Mouse (Mus musculus) intestine, embryonic 16.5 days (tissue): ENCODE data around the gene Otogl. TPM values are rescaled to one million over a fixed set of nuclear protein-coding genes. Genes with fewer than 3 reads are reported as not detected.

Experiments
- ATAC-seq: fragments of 200-750 bp; cut with Nextera tagmentation; 2 replicates; pipeline ENCODE4 v1.8.0; 2017; ENCODE audit warnings: moderate TSS enrichment, moderate library complexity
- H3K27ac ChIP-seq: fragments of 300-500 bp; sonication (generic); 2 replicates; pipeline ENCODE4 v1.5.1; 2014; ENCODE audit warnings: mild to moderate bottlenecking, low read length
- H3K27me3 ChIP-seq: fragments of 300-500 bp; sonication (generic); replicated peaks from 2 replicates; pipeline ENCODE4 v1.6.1; 2014; ENCODE audit warnings: low read length, control low read depth, mixed read lengths; ENCODE audit not compliant: control insufficient read depth, insufficient read depth
- H3K36me3 ChIP-seq: fragments of 300-500 bp; sonication (generic); 2 replicates; pipeline ENCODE4 v1.6.1; 2014; ENCODE audit warnings: low read length, control low read depth; ENCODE audit not compliant: control insufficient read depth, insufficient read depth
- H3K4me1 ChIP-seq: fragments of 300-500 bp; sonication (generic); 2 replicates; pipeline ENCODE4 v1.6.1; 2014; ENCODE audit warnings: low read length, control low read depth, mixed read lengths; ENCODE audit not compliant: control insufficient read depth, insufficient read depth
- H3K4me2 ChIP-seq: fragments of 300-500 bp; sonication (generic); 2 replicates; pipeline ENCODE4 v1.6.1; 2014; ENCODE audit warnings: low read depth, low read length, control low read depth
- H3K4me3 ChIP-seq: fragments of 300-500 bp; sonication (generic); 2 replicates; pipeline ENCODE4 v1.5.1; 2014; ENCODE audit warnings: mild to moderate bottlenecking, low read length
- H3K9ac ChIP-seq: fragments of 300-500 bp; sonication (generic); 2 replicates; pipeline ENCODE4 v1.6.1; 2014; ENCODE audit warnings: low read depth, low read length
- H3K9me3 ChIP-seq: fragments of 300-500 bp; sonication (generic); 2 replicates; pipeline ENCODE4 v1.6.1; 2016; ENCODE audit warnings: low read length, control low read depth; ENCODE audit not compliant: control insufficient read depth
- WGBS: fragments of 180-500 bp; shearing (Covaris S2); extraction: QIAGEN DNeasy Blood & Tissue Kit; methylation state at CpG from one replicate; pipeline ENCODE4 v1.1.7; 2014; 5-methylcytosine and 5-hydroxymethylcytosine counted together
- polyA plus RNA-seq: library from polyadenylated mRNA; unstranded; fragments of >200 nt; fragmentation: Nextera tagmentation; extraction: Ambion mirVana; gene quantifications from 2 replicates; pipeline ENCODE4 v1.2.1, GENCODE M21; 2015

Otogl gene
- polyA plus RNA-seq, 1 experiment from 2014 or later = 0.02 TPM

- no peak for ATAC-seq
- H3K27me3 ChIP-seq = no peaks in the 10 kb centered on the region
- no peak overlapping the region for H3K4me2 ChIP-seq
- H3K9me3 ChIP-seq = no peaks in the 10 kb centered on the region
- no peaks in the 10 kb centered on the region for H3K36me3 ChIP-seq
- WGBS = 86% methylated on average over 5 of the region's 5 CpGs
- no peak overlapping the region for H3K9ac ChIP-seq
- no peak overlapping the region for H3K4me3 ChIP-seq
- H3K27ac ChIP-seq = no peak overlapping the region
- no peaks in the 10 kb centered on the region for H3K4me1 ChIP-seq
Observed at GRCm38 (mm10) chr10:107739815-107740214, 172.1 kb downstream of the Otogl start.

- WGBS = 82% methylated on average over 6 of the region's 6 CpGs
- Histone ChIP-seq H3K27ac (no peak overlapping the region), H3K9ac (no peak overlapping the region), H3K4me2 (no peak overlapping the region), H3K27me3 (no peaks in the 10 kb centered on the region), H3K4me3 (no peak overlapping the region), H3K9me3 (no peaks in the 10 kb centered on the region), H3K4me1 (no peaks in the 10 kb centered on the region), H3K36me3 (no peaks in the 10 kb centered on the region)
- no peak for ATAC-seq
Observed at GRCm38 (mm10) chr10:107737743-107738142, 174.2 kb downstream of the Otogl start.

DNA sequence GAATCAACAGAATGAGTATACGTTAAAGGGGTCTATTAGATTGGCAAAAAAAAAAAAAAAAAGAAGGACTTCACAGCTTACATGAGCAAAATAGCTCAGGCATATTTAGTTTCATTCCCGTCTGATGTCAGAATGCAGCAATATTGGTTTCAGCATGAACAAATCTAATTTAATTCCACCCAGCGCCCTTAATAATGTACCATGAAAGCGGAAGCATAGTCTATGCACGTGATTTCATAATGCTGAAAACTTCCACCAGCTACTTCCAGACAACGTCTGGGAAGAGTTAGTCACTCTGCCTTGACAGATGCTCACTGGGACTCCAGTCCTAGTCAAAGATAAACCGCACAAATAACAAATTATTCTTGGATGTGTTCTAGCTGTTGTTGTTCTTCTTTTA is 176.5 kb downstream of the Otogl start:
- WGBS = 81% methylated on average over 7 of the region's 7 CpGs
- H3K4me2 ChIP-seq = no peak overlapping the region
- no peak overlapping the region for H3K4me3 ChIP-seq
- no peaks in the 10 kb centered on the region for H3K36me3 ChIP-seq
- no peak for ATAC-seq
- H3K4me1 ChIP-seq = no peaks in the 10 kb centered on the region
- no peak overlapping the region for H3K9ac ChIP-seq
- H3K9me3 ChIP-seq = no peaks in the 10 kb centered on the region
- no peak overlapping the region for H3K27ac ChIP-seq
- no peaks in the 10 kb centered on the region for H3K27me3 ChIP-seq

GRCm38 (mm10) chr10:107734327-107734726 is 177.6 kb downstream of the Otogl start:
- Histone ChIP-seq H3K4me3 (no peak overlapping the region), H3K27me3 (no peaks in the 10 kb centered on the region), H3K27ac (no peak overlapping the region), H3K9me3 (no peaks in the 10 kb centered on the region), H3K4me1 (no peaks in the 10 kb centered on the region), H3K36me3 (no peaks in the 10 kb centered on the region), H3K4me2 (no peak overlapping the region), H3K9ac (no peak overlapping the region)
- ATAC-seq = no peak

DNA sequence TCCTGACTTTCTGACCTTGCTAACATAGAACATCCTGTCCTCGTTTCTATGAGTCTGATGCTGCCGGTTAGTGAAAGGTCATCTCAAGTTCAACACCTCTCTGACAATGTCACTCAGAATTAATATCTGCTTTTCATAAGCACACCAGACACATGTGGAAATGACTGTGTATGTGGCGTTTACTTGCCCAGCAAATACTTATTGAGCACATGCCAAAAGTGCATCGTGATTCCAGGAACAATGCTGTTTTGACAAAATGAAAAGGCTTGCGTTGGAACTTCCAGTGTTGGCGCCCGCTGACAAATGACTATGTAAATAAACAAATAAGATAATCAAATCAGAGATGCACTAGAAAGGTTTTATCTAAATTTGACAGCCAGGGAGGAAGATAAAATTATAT is 186.3 kb downstream of the Otogl start:
- Histone ChIP-seq H3K4me1 (no peaks in the 10 kb centered on the region), H3K9me3 (no peaks in the 10 kb centered on the region), H3K4me3 (no peak overlapping the region), H3K27ac (no peak overlapping the region), H3K9ac (no peak overlapping the region), H3K4me2 (no peak overlapping the region), H3K27me3 (no peaks in the 10 kb centered on the region), H3K36me3 (no peaks in the 10 kb centered on the region)
- ATAC-seq = no peak
- 55% methylated on average over 7 of the region's 7 CpGs for WGBS

GRCm38 (mm10) chr10:107719806-107720205 is 192.1 kb downstream of the Otogl start, which contains the start of gene Ptprq:
Gene Ptprq (minus strand): TSS chr10:107720051.
- H3K4me2 ChIP-seq = no peak within 1 kb of the TSS
- no peak within 1 kb of the TSS for H3K4me3 ChIP-seq
- no peaks in the 10 kb centered on the region for H3K36me3 ChIP-seq
- no peaks in the 10 kb centered on the region for H3K4me1 ChIP-seq
- no peak within 1 kb of the TSS for H3K27ac ChIP-seq
- ATAC-seq = no peak
- no peak within 1 kb of the TSS for H3K9ac ChIP-seq
- no peaks in the 10 kb centered on the region for H3K9me3 ChIP-seq
- WGBS = 77% methylated on average over 1 of the region's 1 CpGs
- H3K27me3 ChIP-seq = no peaks in the 10 kb centered on the region

Other genes starting within 250 kb of the Otogl start
- 0.02 TPM in 2 replicates for gene Ptprq, start 192.1 kb downstream of the Otogl start, polyA plus RNA-seq